Mouse (Mus musculus): ENCODE measurements around the gene Chrne.

DNA sequence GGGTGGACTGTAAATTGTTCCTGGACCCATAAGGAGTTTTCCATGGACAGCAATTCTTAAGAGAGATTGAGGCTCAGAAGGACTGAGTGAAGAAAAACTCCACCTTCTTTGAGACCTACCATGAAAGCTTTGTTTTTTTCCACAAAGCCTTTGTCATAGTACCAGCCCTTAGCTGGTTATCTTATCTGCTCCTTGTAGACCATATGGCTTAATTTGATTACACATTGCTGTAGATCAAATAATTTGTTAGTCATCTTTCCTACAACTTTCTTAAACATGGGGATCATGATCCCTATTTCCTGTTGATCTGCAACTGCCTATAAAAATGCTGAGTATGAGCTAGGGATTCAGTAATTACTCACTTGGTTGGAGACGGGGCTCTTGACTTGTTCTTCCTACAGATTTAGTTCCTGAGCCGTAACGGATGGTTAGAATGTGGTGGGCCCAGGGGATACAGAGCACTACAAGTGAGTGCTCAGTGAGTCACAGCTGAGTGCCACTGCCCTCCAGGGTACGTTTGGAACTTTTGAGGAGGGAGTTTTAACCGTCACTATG is 46.6 kb downstream of the Chrne start:
- TF ChIP-seq CTCF (IDR thresholded peaks at IDR 0.05; ENCODE audit: insufficient read depth, low read length) = no peak
- TF ChIP-seq POLR2A (IDR thresholded peaks at IDR 0.05; ENCODE audit: borderline replicate concordance, extremely low read depth, low read depth, low read length) = no peak

Measured in lung, adult 2 months (tissue).